Mouse (Mus musculus) layer of hippocampus, adult 6 months (tissue): ENCODE data around the gene Senp1. TPM values are rescaled to one million over a fixed set of nuclear protein-coding genes. Genes with fewer than 3 reads are reported as not detected.

Source experiments
- long read RNA-seq, 2 experiments: library from polyadenylated mRNA; unstranded; transcript quantifications; one replicate each; pipeline ENCODE4 v2.0.0; 2019 to 2020
- polyA plus RNA-seq: library from polyadenylated mRNA; unstranded; fragments of <200 nt; fragmentation: Nextera tagmentation; gene quantifications from 2 replicates; pipeline ENCODE4 v1.2.3, GENCODE M21; 2021

Gene Senp1
- 2.2 and 2.3 TPM in 2 replicates for polyA plus RNA-seq
- long read RNA-seq, experiment 1, partial matches to known transcripts, result 2 of 4 reads
- long read RNA-seq, experiment 1, other reads (novel, unspliced or antisense), result 1 of 4 reads
- long read RNA-seq, experiment 2, full-length matches to known transcripts, result 9 of 38 reads
- long read RNA-seq, experiment 2, partial matches to known transcripts, result 5 of 38 reads
- long read RNA-seq, experiment 2, other reads (novel, unspliced or antisense), result 24 of 38 reads

DNA sequence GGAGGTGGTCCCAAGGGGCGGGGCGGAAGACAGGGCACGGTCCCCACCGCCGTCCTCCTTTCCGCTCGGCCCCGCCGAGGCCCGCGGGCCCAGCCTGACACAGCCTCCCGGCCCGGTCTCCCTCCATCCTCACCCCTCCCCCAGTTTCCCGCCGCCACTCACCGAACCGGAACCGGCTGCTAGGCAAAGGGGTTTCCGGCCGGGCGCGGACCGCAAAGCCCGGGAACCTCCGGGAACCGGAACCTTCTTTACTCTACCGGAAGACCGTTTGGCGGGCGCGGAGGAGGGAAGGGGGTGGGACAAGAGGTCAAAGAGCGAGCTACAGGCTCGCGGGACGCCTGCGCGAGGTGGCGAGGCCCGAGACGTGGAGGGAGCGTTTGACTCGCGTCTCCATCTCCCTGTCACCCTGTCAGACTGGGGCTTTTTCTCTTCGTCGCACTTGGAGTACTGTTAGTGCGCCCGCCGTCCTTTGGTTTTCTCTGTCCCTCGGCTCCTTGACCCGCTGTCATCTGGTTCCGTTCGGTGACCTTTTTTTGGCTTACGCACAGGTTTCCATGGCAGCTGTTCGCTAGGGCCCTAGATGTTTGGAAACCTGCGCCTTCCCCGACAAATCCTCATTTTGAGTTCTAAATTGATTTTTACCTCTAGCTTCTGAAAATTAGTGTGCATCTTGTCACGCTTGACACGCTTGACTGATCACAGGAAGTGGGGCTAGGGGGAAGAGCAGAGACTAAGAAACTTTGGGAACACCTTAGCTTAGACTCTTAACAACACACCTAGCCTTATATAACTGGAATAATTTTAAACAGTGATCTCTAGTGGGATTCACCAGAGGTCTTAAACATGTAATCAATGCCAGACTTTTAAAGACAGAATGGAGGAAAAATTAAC is at the start of gene Senp1:
TSS of gene Senp1 (minus strand) at position 624 of the 891 bp plus-strand sequence.

GRCm38 (mm10) chr15:98092372-98093120 is 998 bp downstream of the Senp1 start, which contains the start of gene Pfkm:
Gene Pfkm (plus strand): TSS chr15:98092589.

GRCm38 (mm10) chr15:98003822-98004739 is 89.5 kb downstream of the Senp1 start, which contains the start of gene Col2a1:
Gene Col2a1 (minus strand): TSS chr15:98004695.

Other genes starting within 250 kb of the Senp1 start
- gene Hdac7, start 249.2 kb downstream of the Senp1 start, polyA plus RNA-seq, result 1.3 and 1.6 TPM in 2 replicates
- gene Vdr, start 183.1 kb downstream of the Senp1 start, polyA plus RNA-seq, result 0.05 and 0.06 TPM in 2 replicates
- 55.4 and 62.2 TPM in 2 replicates for gene Tmem106c, start 129.5 kb downstream of the Senp1 start, polyA plus RNA-seq
- 0.19 and 0.23 TPM in 2 replicates for gene Col2a1, start 89.0 kb downstream of the Senp1 start, polyA plus RNA-seq
- 126 TPM in 2 replicates for gene Pfkm, start 1.2 kb downstream of the Senp1 start, polyA plus RNA-seq
- gene Asb8, start 71.9 kb upstream of the Senp1 start, polyA plus RNA-seq, result 90.2 and 96.8 TPM in 2 replicates
- 5.5 and 7.1 TPM in 2 replicates for gene Ccdc184, start 73.4 kb upstream of the Senp1 start, polyA plus RNA-seq
- not detected in 2 replicates for gene Olfr288, start 101.8 kb upstream of the Senp1 start, polyA plus RNA-seq
- 0.21 and 0.29 TPM in 2 replicates for gene Gm44579, start 127.2 kb upstream of the Senp1 start, polyA plus RNA-seq
- 5.0 TPM in 2 replicates for gene Olfr287, start 127.3 kb upstream of the Senp1 start, polyA plus RNA-seq
- not detected in 2 replicates for gene Olfr286, start 140.7 kb upstream of the Senp1 start, polyA plus RNA-seq
- not detected in 2 replicates for gene H1fnt, start 163.5 kb upstream of the Senp1 start, polyA plus RNA-seq
- 2.2 and 2.5 TPM in 2 replicates for gene Zfp641, start 202.4 kb upstream of the Senp1 start, polyA plus RNA-seq
- not detected in 2 replicates for gene Olfr285, start 223.6 kb upstream of the Senp1 start, polyA plus RNA-seq
- gene Olfr284, start 247.2 kb upstream of the Senp1 start, polyA plus RNA-seq, result not detected in 2 replicates